10 mouse cellular contexts compared by ENCODE assay signal in the genomic region with DNA sequence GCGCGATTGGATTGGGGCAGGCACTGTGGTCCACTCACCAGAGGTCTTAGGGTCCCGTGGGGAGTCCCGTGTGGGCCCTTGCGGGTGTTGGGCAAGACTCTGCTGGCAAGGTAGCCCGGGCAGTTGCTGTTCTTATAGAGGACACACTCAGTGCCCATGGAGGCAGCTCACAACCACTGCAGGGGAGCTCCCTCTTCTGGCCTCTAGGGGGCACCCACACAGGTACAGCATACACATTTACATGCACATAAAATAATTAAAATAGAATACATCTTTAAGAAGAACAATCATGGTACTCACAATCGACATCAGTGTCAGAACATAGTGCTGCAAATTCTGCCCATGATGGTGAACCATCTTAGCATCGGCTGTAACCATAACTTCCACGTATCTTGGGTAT.
DNase-seq lines count a peak whose midpoint lies in the region; ATAC-seq and TF ChIP-seq lines count a peak whose summit lies in the region.
"Had no signal": no experiment of that assay in that cellular context is flagged by ENCODE, and none has a peak within 500 bp of the region (broad histone marks: within the 10 kb centered on the region; RNA-seq: fewer than 3 reads in every experiment).

No protein-coding gene starts in this region.

- H3K9me3 ChIP-seq in kidney, postnatal 0 days (replicated peaks; ENCODE audit: low read length): no peaks in the 10 kb centered on the region
- no peaks in the 10 kb centered on the region for H3K9me3 ChIP-seq in kidney, embryonic 14.5 days (ENCODE audit: control insufficient read depth, low read length)
- H3K9me3 ChIP-seq in ES-E14 (ENCODE audit: control insufficient read depth, insufficient read depth, low read depth, low read length): no peaks in the 10 kb centered on the region
- H3K9me3 ChIP-seq: liver, embryonic 13.5 days had no signal

- in situ Hi-C loops in ES-E14 (cut with MboI; ENCODE audit: low sequenced_read_pairs in 2 of 2, unreplicated experiment in 2 of 2): no loop called here

- no peaks in the 10 kb centered on the region for H3K27me3 ChIP-seq in kidney, postnatal 0 days (ENCODE audit: insufficient read depth, low read length)
- H3K27me3 ChIP-seq in kidney, embryonic 14.5 days (ENCODE audit: control insufficient read depth, insufficient read depth, low read length): no peaks in the 10 kb centered on the region
- H3K27me3 ChIP-seq: liver, embryonic 13.5 days had no signal

- peak; percentile 26; the same call in 1 of the 2 replicates for TF ChIP-seq CTCF in kidney, postnatal 0 days (IDR thresholded peaks at IDR 0.05; ENCODE audit: low read depth)

- H3K9ac ChIP-seq in kidney, postnatal 0 days (ENCODE audit: low read depth, low read length): no peak overlapping the region
- no peak overlapping the region for H3K9ac ChIP-seq in kidney, embryonic 14.5 days (ENCODE audit: low read depth, low read length)
- H3K9ac ChIP-seq in ES-E14 (ENCODE audit: insufficient read depth, low read depth, low read length, poor library complexity, severe bottlenecking): peak overlapping the region; percentile 67; the same call in 1 of the 2 replicates
- H3K9ac ChIP-seq: liver, embryonic 13.5 days had no signal

- no peaks in the 10 kb centered on the region for H3K4me1 ChIP-seq in kidney, postnatal 0 days (replicated peaks; ENCODE audit: insufficient read depth, low read length)
- no peaks in the 10 kb centered on the region for H3K4me1 ChIP-seq in kidney, embryonic 14.5 days (ENCODE audit: control insufficient read depth, insufficient read depth, low read length)
- H3K4me1 ChIP-seq in ES-E14 (ENCODE audit: control insufficient read depth in 2 of 2, insufficient read depth in 2 of 2, low read length in 2 of 2, poor library complexity in 1 of 2): no peaks in the 10 kb centered on the region
- H3K4me1 ChIP-seq: liver, embryonic 13.5 days had no signal

- DNase-seq in CD4-positive, CD25-positive, alpha-beta regulatory T cell, adult 2 months (ENCODE audit: low read depth, low spot score): peak; percentile 55
- no peak for DNase-seq in kidney, postnatal 0 days (ENCODE audit: low spot score)
- peak; percentile 55 for DNase-seq in ES-E14 (ENCODE audit: low read depth, low spot score)
- peak; percentile 10 for DNase-seq in lung, postnatal 10 days
- DNase-seq in ovary, postnatal 14 days (ENCODE audit: low spot score): no peak
- DNase-seq: liver, embryonic 13.5 days had no signal

- H3K36me3 ChIP-seq in kidney, postnatal 0 days (ENCODE audit: insufficient read depth, low read length): no peaks in the 10 kb centered on the region
- no peaks in the 10 kb centered on the region for H3K36me3 ChIP-seq in kidney, embryonic 14.5 days (ENCODE audit: control insufficient read depth, insufficient read depth, low read length)
- H3K36me3 ChIP-seq in ES-E14 (ENCODE audit: control insufficient read depth, insufficient read depth, low read length, poor library complexity, severe bottlenecking): no peaks in the 10 kb centered on the region
- H3K36me3 ChIP-seq: liver, embryonic 13.5 days had no signal

- H3K4me2 ChIP-seq in kidney, postnatal 0 days (ENCODE audit: low read length): no peak overlapping the region
- no peak overlapping the region for H3K4me2 ChIP-seq in kidney, embryonic 14.5 days (replicated peaks; ENCODE audit: low read depth, low read length)
- H3K4me2 ChIP-seq: liver, embryonic 13.5 days had no signal

- no peak for ATAC-seq in CD4-positive, CD25-positive, alpha-beta regulatory T cell, adult 4 months
- no peak for ATAC-seq in kidney, postnatal 0 days (replicated peaks; ENCODE audit: low FRiP score, low read depth)
- ATAC-seq in kidney, embryonic 14.5 days (ENCODE audit: low FRiP score, low TSS enrichment): no peak
- no peak for ATAC-seq in granulocyte monocyte progenitor cell, adult 5-6 weeks (replicated peaks; ENCODE audit: poor library complexity, severe bottlenecking)
- ATAC-seq: inflammation-experienced regulatory T-cells, adult 6 months had no signal

- 94% methylated on average over 6 of the region's 9 CpGs for WGBS in kidney, postnatal 0 days
- 91% methylated on average over 7 of the region's 9 CpGs for WGBS in kidney, embryonic 14.5 days

- no peak overlapping the region for H3K27ac ChIP-seq in kidney, postnatal 0 days
- no peak overlapping the region for H3K27ac ChIP-seq in kidney, embryonic 14.5 days (ENCODE audit: low read depth, low read length)
- H3K27ac ChIP-seq in ES-E14 (ENCODE audit: insufficient read depth, low read depth, low read length, poor library complexity, severe bottlenecking): no peak overlapping the region
- H3K27ac ChIP-seq: liver, embryonic 13.5 days had no signal

- H3K4me3 ChIP-seq in kidney, postnatal 0 days (replicated peaks; ENCODE audit: low read depth, low read length): no peak overlapping the region
- H3K4me3 ChIP-seq in kidney, embryonic 14.5 days (ENCODE audit: low read length): no peak overlapping the region
- H3K4me3 ChIP-seq in ES-E14 (ENCODE audit: insufficient read depth in 1 of 2, low read depth in 1 of 2, low read length in 2 of 2, poor library complexity in 1 of 2, severe bottlenecking in 1 of 2): peak overlapping the region; percentile 61 to 71
- H3K4me3 ChIP-seq: liver, embryonic 13.5 days had no signal

TF ChIP-seq in ES-E14, 5 proteins besides CTCF, POLR2A, EP300 and RAD21:
- TF ChIP-seq ZC3H11A (IDR thresholded peaks at IDR 0.05; ENCODE audit: borderline replicate concordance, low read depth, low read length) (no peak), CHD2 (IDR thresholded peaks at IDR 0.05; ENCODE audit: low read depth, low read length) (no peak), ZNF384 (IDR thresholded peaks at IDR 0.05; ENCODE audit: low read depth, low read length) (no peak), HCFC1 (IDR thresholded peaks at IDR 0.05; ENCODE audit: borderline replicate concordance, insufficient read depth, low read length) (no peak), MAFK (IDR thresholded peaks at IDR 0.05; ENCODE audit: insufficient read depth, low read depth, low read length) (no peak)

Comparison
In these comparisons a context has a peak if more than half of its experiments do, and no peak if none do; other contexts are left out.
1. DNase-seq: peak in CD4-positive, CD25-positive, alpha-beta regulatory T cell, adult 2 months (single experiment), ES-E14 (single experiment) and lung, postnatal 10 days (single experiment); none in kidney, postnatal 0 days (single experiment) and ovary, postnatal 14 days (single experiment).
2. H3K4me3 ChIP-seq: peak in ES-E14 (2 of 2); none in kidney, postnatal 0 days (single experiment) and kidney, embryonic 14.5 days (single experiment).